Mouse (Mus musculus) CH12.LX (cell line): Measurements from ENCODE around the gene Cytip.

Source experiments
- MAX ChIP-seq: IDR thresholded peaks from 2 replicates; pipeline ENCODE4 v1.6.1; 2011; ENCODE audit warnings: low read length, improper control_type of control experiment
- MXI1 ChIP-seq: IDR thresholded peaks from 2 replicates; pipeline ENCODE4 v1.6.1; 2011; ENCODE audit warnings: mild to moderate bottlenecking, low read depth, low read length, improper control_type of control experiment
- POLR2A ChIP-seq: IDR thresholded peaks from 2 replicates; pipeline ENCODE4 v1.6.1; 2011; ENCODE audit warnings: low read depth, mild to moderate bottlenecking, improper control_type of control experiment, low read length

- TF ChIP-seq POLR2A = no peak
- no peak for TF ChIP-seq MXI1
- TF ChIP-seq MAX = no peak
These were observed 40.8 kb downstream of the Cytip start for GRCm38 (mm10) chr2:58154555-58154954.
